Mouse (Mus musculus) lung, postnatal 36 days (tissue): ENCODE results near the gene Ror1.

Experiments
- DNase-seq: peaks from one replicate; pipeline ENCODE4 v3.0.0; 2022; ENCODE audit warnings: mixed read lengths

The Ror1 gene

GRCm38 (mm10) chr4:100219599-100219998, 124.0 kb downstream of the Ror1 start:
- no peak for DNase-seq

- DNase-seq, result no peak
Observed at GRCm38 (mm10) chr4:100221978-100222737, 126.6 kb downstream of the Ror1 start.

GRCm38 (mm10) chr4:100223532-100223931, 127.9 kb downstream of the Ror1 start:
- DNase-seq, result peak; percentile 78

- peak; percentile 47 for DNase-seq
Observed at GRCm38 (mm10) chr4:100223965-100224364, 128.4 kb downstream of the Ror1 start.

GRCm38 (mm10) chr4:100226619-100227018, 131.0 kb downstream of the Ror1 start:
- DNase-seq, result peak; percentile 49

- DNase-seq, result no peak
Observed at GRCm38 (mm10) chr4:100228106-100228505, 132.5 kb downstream of the Ror1 start.

- DNase-seq, result no peak
Observed at GRCm38 (mm10) chr4:100230245-100230644, 134.7 kb downstream of the Ror1 start.

GRCm38 (mm10) chr4:100230963-100231362, 135.4 kb downstream of the Ror1 start:
- no peak for DNase-seq

GRCm38 (mm10) chr4:100231906-100232305, 136.3 kb downstream of the Ror1 start:
- DNase-seq, result no peak

- DNase-seq, result no peak
Observed at GRCm38 (mm10) chr4:100232541-100232940, 136.9 kb downstream of the Ror1 start.

- no peak for DNase-seq
Observed at GRCm38 (mm10) chr4:100233770-100234169, 138.2 kb downstream of the Ror1 start.

GRCm38 (mm10) chr4:100236339-100236738, 140.7 kb downstream of the Ror1 start:
- DNase-seq, result no peak

GRCm38 (mm10) chr4:100242061-100242756, 146.6 kb downstream of the Ror1 start:
- no peak for DNase-seq

- no peak for DNase-seq
Observed at GRCm38 (mm10) chr4:100244250-100244649, 148.7 kb downstream of the Ror1 start.

GRCm38 (mm10) chr4:100244701-100245100, 149.1 kb downstream of the Ror1 start:
- no peak for DNase-seq

- no peak for DNase-seq
Observed at GRCm38 (mm10) chr4:100247826-100248225, 152.2 kb downstream of the Ror1 start.

- DNase-seq, result no peak
Observed at GRCm38 (mm10) chr4:100248273-100248672, 152.7 kb downstream of the Ror1 start.

GRCm38 (mm10) chr4:100251270-100251669, 155.7 kb downstream of the Ror1 start:
- DNase-seq, result no peak

- DNase-seq, result no peak
Observed at GRCm38 (mm10) chr4:100252050-100252449, 156.5 kb downstream of the Ror1 start.

- DNase-seq, result no peak
Observed at GRCm38 (mm10) chr4:100252646-100253045, 157.1 kb downstream of the Ror1 start.

GRCm38 (mm10) chr4:100253401-100253800, 157.8 kb downstream of the Ror1 start:
- DNase-seq, result no peak

- no peak for DNase-seq
Observed at GRCm38 (mm10) chr4:100253831-100254230, 158.2 kb downstream of the Ror1 start.

- DNase-seq, result peak; percentile 25
Observed at GRCm38 (mm10) chr4:100258462-100258861, 162.9 kb downstream of the Ror1 start.

GRCm38 (mm10) chr4:100263917-100264316, 168.3 kb downstream of the Ror1 start:
- no peak for DNase-seq
